Mouse (Mus musculus) thymus, postnatal 25 days (tissue): Measurements from ENCODE around the gene Trio.

Experiments used
- DNase-seq: peaks from one replicate; pipeline ENCODE4 v3.0.0; 2022

Trio gene

DNA sequence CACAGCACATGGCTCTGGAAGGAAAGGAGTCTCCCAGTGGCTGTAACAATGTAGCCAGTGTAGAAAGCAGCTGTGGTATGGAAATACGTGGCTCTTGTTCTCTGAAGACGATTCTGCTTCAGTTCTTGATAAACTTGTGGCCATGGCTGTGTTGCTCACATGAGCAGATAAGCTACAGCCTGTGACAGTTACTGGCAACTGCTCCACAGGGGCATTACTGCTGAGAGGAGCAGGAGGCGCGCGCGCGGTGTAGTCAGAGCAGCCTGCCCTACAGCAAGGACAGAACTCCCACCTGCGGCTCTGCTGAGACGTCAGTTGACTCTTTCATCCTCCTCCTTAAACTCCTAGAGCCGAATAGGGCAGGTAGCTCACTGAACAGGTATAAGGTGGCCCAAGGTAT lies 153.9 kb downstream of the Trio start:
- DNase-seq = no peak

DNA sequence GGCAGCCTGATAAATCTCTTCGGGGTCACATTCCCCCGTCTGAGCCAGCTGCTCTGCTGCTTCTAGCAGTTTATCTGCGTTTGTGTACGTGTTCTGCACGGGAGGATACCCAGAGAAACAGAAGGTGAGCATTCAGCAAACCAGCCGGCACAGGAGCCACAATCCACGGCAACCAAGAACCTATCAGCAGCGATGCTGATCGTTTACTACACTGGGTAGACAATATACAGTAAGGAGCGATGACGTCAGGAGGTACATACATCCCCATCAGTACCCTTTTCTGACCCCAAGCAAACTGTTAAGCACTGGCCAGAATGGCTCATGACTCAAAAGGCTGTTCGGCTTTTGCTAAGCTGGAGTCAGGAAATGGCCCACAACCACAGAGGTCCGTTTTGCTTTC lies 154.4 kb downstream of the Trio start:
- DNase-seq = no peak

DNA sequence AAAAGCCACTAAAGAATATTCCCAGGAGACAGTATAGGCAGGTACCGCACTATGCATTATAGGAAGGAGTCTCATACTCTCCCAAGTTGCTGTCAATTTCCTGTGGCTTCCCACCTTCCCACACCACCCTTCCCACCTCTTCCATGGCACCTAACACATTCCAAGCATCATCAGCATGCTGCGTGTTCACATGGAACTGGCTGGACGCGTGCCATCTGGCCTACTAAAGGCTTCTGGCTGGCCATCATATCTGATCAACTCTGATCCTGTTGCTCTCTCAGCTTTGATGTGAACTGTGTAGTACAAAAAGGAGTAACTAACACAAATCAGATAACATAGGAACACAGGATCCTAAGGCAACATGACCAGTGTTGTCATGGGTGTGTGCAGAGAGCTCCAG lies 156.6 kb downstream of the Trio start:
- DNase-seq = no peak

DNA sequence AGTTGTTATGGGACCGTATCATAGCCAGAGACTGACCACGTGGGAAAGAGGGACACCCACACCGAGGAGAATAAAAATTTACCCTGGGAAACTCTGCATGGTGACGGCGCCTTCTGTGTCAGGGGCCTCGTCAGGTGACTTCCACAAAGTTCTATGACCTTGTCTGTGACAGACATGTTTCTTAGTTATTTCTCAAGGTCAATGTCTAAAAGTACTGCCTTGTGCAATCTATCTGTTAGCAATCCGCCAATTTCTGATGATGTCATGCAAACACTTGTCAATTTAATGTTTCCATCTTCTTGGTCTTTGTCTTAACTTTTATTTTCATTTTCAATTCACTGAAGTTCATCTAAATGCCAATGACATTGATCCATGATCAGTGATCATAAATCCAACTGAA lies 157.8 kb downstream of the Trio start:
- no peak for DNase-seq

DNA sequence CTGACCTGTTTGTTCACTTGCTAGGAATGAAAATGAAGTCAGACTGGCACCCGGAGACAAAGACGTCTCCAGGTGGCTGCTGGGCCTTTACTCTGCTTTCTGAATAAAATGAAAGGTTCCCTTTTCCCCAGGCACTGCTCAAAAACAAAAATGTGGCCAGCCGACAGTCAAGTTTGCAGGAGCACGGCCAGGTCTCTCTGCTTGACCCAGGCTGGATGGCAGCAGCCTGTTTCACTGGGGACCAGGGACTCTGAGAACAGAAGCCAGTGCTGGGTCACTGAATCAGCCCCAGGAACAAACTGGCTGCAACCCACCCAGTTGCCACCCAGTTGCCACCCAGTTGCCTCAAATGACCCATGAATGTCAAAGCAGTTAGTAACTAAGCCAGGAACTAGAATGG lies 159.2 kb downstream of the Trio start:
- no peak for DNase-seq

DNA sequence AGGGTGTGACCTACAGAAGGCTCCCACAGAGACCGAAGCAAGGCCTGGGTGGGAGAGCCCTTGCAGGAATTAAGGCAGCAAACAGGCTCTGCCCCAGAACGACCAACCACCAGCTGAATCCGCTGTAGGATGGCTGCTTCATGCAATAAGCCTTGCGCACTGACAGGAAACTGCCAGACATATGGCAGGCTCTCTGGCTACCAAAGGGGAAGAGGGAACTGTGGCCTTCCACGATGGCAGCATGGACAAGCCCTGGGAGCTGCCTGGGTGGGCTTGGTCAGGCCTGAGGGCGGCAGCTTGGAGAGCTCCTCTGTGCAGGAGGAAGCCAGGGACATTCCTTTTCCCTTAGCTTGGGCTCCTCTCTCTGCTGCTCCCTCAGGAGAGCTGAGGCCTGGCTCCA lies 159.6 kb downstream of the Trio start:
- no peak for DNase-seq

DNA sequence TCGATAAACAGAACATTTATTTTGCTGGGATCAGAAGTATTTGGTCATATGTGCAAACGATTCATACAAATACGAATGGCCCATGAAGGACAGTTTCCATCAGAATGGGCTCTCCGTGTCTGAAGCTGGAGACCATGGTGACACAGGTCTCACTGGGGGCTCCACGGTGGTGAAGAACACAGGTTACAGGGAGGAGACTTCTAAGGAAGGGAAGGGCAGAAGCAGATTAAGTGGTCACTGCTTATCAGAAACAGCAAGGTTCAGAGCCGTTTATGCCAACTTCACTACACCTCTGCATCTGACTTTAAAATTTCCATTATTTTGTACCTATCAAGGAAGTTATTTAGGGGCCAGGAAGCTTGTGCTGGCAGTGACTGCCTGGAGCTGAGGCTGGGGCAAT lies 161.3 kb downstream of the Trio start:
- no peak for DNase-seq

DNA sequence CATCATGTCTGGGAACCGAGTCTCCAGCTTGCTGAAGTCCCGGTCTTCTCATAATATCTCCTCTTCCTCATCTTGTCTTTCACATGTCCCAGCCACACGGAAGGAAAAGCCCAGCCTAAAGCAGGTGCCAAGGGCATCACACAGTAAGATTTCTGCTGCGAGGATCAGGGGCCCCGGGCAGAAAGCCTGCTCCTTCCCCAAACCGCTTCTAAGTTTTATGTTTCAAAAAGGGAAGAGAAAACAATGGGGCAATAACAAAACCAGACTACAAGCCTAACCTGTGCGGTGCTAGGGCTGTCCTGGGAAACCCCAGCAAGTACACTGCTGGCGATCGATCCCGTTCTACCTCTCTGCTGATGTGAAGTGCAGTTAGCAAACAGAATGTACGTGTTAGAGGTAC lies 162.7 kb downstream of the Trio start:
- no peak for DNase-seq

DNA sequence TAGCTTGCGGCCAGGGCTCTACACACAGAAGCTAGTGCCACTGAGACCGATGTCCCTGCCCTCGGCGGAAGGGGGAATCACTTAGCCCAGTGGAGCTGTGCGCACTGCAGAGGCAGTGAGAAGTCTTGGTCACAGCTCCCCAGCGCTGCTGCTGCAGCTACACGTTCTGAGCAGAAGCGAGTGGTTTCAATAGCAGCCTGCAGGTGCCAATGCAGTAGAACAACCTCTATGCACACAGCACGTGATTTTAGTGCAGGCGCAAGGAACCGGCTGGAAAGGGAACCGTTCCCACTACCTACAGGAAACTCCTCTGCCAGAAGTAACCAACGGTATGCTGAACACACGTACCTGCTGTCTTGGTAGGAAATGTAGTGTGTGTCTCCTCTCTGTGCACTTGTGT lies 165.2 kb downstream of the Trio start:
- DNase-seq = no peak

DNA sequence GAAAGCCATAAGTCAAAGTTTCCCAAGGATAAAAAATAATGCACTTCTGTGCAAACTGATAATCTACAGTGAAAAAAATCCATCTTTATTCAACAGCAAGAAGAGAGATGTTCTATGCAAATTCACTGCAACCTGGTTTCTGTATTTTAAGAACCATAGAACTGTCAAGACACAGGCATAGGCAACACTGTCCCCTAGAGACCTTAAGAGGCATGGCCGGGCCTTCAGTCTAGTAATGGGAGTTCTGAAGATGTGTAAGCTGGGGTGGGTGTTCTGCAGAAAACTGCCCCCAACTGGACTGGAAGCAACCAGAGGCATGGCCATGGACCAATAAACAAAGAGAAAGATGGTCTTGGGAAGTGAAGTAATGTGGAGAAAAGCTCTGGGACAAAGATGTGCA lies 166.1 kb downstream of the Trio start:
- DNase-seq = peak; percentile 29

DNA sequence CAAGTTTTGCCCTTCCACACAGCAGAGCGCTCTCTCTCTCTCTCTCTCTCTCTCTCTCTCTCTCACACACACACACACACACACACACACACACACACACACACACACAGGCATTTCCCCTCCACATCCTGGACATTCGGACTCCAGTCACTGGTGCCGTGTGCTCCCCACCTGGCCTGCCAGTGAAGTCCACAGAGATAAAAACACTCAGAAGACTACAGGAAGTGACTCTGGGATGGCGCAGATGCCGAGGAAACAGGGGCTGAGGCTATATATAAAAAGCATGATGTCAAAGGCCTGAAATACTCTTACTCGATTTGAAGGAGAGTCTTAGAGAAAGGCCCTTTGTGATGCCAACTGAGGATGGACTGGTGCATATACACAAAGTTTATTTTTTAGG lies 166.5 kb downstream of the Trio start:
- no peak for DNase-seq

DNA sequence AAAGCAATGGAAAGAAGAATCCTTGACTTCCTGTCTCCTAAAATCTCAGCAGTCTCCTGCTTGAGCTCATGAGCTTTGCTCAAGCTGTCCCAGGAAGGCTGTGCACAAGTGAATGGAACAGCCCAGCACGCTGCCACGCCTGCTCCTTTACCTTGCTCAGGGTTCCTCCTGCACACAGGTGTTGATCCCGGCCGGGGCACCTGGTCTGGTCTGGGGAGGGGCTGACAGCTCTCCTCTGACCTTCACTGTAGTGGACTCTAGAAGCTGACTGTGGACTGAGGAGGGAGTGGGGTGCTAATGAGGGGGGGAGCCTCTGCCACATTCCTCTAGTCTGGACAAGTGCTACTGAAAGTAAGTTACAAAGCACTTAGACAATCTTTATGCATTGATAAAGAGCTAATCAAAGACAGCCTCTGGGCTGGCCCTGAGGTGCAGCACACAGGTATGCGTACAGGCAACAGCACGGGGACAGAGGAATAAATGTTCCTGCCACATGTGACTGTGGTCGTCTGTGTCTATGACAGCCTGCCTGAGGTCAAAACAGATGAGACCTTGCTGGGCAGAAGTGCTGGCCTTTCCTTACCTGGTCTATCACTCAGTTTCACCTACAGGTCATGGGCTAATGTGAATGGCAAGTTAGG lies 167.3 kb downstream of the Trio start:
- no peak for DNase-seq

DNA sequence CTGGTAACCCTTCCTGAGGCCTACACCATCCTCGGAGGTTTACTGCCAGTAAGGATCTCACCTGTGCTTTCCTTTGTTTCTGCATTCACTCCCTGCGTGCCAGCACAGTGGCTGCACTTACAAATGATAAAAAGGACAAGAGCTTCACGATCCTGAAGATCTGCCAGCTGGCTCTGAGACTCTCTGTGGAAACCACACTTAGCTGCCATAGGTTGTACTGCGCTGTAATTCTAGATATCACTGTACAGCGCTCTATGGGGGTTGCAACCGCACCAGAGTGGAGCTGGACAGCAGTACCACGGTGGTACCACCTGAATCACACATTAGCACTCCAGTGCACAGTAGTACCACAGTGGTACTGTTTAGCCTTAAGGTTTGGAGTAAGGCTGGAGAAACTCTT lies 168.4 kb downstream of the Trio start:
- DNase-seq = no peak

DNA sequence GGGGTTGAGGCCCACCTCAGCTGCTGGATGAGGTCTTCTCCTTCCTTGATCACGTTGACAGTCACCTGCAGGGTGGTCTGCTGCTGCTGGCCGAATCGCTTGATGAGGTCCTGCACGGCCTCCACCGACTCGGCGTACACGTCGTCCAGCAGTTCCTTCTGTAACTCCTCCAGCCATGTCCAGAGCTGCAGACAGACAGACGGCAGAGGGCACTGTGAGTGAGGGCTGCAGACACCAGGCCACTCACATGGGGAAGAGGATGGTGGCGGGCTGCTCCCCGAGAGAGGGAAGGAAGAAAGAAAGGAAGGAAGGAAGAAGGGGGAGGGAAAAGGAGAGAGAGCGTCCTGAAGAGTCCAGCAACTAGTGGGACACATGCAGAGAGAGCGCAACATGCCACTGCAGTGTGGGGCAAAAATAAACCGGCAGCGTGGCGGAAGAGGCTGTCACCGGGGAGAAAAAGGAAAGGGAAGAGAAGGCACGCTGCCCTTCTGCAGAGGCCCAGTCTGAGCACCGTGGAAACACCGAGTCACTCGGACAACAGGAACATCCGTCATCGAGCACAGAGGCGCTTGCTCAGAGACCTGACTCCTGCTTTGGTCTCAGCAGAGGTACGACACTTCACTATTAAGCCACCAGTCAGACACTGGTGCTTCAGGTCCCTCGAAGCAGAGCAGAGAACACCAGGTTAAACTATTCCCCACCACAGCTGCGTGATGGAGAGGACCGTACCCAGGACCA lies 169.4 kb downstream of the Trio start:
- DNase-seq = peak; percentile 30

DNA sequence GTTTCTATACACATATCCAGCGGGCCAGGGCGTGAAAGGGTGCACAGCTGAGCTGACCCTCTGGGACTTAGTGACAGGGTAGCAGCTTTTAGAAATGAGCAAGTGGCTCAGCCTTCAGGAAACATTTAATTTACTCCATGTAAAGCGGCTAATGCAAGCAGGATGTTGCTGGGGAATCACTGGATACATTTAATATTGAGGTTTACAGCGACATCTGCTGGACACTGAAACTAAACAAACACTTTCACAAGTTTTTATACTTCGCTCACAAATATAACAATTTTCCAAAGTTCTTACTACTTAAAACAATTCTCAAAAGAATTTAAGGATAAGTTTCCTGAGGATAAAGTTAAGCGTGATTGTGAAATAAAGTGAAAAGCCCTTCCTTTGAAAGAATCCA lies 174.3 kb downstream of the Trio start:
- no peak for DNase-seq

DNA sequence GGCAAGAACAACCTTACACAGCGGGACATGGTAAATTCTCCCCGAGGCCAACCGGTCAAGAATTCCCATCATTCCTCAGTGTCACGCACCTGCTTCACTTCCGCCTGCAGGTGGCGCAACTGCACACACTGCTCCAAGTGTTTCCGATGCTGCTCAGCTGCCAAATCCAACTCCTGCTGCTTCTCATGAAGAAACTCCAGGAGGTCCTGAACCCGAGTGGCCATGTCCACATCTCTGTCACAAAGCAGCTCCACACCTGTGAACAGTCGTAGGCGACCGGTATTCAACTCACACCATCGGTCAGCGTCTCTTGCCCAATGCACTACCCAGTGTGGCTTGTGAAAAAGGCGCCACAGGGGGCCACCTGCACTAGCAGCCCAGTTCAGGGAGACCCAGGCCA lies 174.7 kb downstream of the Trio start:
- DNase-seq = peak; percentile 21

DNA sequence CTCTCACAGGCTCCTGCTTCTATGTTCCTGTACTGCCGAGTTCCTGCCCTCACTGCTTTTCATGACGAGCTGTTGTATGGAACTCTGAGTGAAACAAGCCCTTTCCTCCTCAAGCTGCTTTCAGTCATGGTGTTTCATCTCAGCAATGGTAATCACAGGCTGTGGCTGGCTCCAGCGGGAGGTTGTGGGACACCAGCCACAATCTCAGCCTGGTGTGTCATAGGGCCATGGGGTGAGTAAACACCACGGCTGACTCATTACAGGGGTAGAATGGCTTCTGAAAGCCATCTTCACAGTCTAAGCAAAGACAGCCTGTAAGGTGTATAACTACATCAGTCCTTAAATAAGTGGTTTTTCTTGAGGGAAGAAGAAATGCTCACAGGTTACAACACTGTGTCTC lies 175.7 kb downstream of the Trio start:
- DNase-seq = no peak

DNA sequence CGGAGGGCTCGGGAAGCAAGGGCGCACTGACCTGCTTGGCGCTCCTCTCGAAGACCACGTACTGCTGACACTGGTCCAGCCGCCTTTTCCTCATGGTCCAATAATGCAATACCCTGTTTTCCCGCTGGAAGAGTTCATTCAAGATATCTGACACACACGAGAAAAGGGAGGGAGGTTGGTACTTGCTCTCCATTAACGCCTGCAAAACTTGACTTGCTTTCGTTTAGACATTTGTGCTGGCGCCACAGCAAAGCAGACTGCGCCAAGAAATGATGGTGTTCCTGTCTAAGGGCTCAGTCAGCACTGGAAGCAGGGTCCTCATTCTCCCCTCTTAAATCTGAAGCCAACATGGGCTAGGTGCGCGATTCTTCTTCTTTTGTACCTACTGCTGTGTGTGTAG lies 184.0 kb downstream of the Trio start:
- DNase-seq = no peak

DNA sequence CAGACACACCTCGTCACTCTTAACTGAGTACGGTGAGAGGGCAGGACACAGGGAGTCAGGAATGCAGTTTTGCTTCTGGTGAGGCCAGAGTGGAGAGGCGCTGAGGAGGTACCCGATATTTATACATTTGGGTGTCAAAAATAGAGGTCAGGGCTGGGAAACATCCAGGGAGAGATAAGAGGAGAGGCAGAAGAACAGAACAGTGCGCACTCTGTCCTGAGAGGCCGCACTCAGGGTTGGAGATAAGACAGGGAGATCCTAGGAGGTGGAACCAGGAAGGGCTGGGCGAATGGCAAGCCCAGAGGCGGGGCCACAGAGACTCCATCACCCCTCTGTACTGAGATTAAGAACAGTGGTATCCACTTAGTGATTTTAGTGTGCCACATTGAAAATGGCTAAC lies 185.1 kb downstream of the Trio start:
- DNase-seq = no peak

DNA sequence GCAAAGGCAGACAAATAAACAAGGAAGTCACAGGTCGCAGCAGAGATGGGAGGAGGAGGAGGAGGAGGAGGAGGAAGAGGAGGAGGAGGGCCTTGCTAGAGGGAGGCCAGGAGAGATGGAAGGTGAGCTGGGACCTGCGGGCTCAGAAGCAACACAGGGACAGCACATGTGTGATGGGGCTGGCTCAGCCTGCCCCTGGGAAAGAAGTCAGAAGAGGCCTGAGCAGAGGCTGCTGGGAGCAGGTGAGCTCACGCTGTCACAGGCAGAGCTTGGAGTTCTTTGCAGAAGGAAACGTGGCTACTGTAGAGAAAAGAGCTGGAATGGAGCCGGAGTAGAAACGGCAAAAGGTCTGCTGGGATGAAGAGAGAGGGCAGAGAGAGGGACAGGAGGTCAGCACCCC lies 185.5 kb downstream of the Trio start:
- no peak for DNase-seq

DNA sequence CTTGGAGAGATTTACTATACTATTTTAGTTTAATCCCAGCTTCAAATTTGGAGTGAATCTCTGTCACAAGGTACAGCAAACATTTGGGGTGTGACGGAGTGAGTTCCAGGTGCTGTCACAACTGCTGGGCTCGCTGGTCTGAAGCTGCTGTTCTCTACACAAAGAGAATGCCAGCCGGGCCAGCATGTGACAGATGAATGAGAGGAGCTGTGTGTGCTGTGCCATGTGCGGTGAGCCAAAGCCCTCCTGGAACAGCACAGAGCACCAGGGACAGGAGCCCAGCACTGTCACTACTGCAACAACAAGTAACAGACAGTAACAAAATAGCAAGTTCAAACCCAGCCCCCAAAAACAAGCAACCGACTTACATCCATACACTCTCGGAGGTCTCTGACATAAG lies 194.0 kb downstream of the Trio start:
- no peak for DNase-seq

DNA sequence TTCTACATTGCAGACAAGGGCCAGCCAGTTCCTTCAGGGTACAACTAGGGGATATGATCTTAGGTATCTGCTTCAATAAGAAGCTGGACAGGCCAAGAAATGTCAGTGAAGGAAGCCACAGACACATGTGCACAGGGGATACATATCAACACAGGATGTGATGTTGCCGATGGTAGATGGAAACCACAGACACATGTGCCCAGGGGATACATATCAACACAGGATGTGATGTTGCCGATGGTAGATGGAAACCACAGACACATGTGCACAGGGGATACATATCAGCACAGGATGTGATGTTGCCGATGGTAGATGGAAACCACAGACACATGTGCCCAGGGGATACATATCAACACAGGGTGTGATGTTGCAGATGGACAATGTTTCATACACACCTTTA lies 197.8 kb downstream of the Trio start:
- peak; percentile 53 for DNase-seq

DNA sequence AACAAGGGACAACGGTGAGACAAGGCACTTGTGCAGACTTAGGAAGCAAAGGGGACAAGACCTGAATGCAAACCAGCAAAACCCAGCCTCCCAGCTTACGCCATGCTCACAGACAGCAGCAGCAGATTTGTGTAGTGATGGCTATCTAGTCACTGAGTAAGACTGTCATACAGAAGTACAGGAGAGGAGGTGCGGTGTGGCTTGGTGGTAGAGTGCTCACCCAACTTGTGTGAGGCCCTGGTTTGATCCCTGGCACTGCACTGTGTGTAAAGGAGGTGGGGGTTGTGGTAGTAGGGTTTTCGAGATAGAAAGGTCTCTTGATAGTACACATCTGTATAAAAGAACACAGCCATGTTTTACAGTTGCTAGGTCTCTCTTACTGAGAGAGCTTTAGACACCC lies 198.8 kb downstream of the Trio start:
- DNase-seq = peak; percentile 49

DNA sequence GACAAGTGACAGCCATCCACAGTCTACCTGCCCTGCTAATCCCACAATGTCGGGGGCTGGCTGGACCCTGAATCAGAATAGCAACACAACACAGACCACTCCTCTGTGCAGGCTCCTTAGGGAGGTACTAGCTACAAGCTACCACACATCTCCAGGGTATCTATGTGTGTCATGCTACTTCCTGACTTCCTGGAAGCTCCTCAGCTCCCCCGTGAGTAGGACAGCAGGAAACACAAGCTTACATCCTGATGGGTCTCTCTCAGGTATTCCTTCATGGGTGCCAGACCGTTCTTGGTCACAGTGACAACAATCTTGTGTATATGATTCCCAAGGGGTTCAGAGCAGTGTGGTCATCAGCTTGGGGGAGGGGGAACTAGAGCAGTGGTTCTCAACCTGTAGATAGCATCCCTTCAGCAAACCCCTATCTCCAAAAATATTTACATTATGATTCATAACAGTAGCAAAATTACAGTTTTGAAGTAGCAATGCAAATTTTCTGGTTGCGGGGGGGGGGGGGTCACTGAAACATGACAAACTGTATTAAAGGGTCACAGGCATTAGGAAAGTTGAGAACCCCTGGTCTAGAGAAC lies 199.5 kb downstream of the Trio start:
- DNase-seq = peak; percentile 39

DNA sequence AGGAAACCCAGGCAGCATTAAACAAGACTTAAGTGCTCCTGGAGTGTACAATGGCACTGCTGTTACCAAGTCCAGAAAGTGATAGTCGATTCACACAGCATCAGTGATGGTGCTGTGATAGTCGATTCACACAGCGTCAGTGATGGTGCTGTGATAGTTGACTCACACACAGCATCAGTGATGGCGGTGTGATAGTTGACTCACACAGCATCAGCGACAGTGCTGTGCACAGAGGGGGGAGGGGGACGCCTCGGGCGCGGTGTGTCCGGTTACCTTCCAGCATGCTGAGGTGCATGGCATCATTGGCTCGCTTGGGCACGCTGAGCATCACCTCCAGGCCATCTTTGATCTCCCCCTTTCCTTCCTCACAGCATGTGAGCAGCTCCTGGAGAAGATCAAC lies 200.3 kb downstream of the Trio start:
- no peak for DNase-seq
